8 mouse cellular contexts compared by ENCODE assay signal in the genomic region with DNA sequence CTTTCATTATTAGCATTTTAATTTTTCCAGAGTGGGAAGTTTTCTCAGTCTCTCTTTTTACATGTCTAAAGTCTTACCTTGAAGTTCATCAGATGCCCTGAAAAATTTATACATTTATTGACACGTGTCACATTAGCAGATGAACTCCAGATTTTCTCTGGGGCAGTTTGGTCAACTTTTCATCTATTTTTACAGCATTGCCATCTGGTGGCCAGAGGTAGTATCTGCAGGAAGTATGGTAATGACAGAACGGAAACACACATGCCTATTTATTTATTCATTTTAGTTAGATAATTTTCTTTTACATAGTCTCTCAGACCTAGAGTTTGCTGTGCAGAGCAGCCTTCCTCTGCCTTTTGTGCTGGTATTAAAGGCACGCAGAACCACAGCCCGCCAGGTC. TPM values are rescaled to one million over a fixed set of nuclear protein-coding genes. Genes with fewer than 3 reads are reported as not detected.
DNase-seq lines count a peak whose midpoint lies in the region; ATAC-seq and TF ChIP-seq lines count a peak whose summit lies in the region.

No protein-coding gene starts in this region.

- H3K9ac ChIP-seq in heart, adult 2 months (ENCODE audit: low read depth, low read length): no peak overlapping the region
- no peak overlapping the region for H3K9ac ChIP-seq in forebrain, embryonic 15.5 days (replicated peaks)

- no peaks in the 10 kb centered on the region for H3K27me3 ChIP-seq in heart, adult 2 months (ENCODE audit: control insufficient read depth, insufficient read depth, low read length)
- H3K27me3 ChIP-seq in embryonic facial prominence, embryonic 10.5 days (replicated peaks; ENCODE audit: low read depth, poor library complexity, severe bottlenecking): no peaks in the 10 kb centered on the region
- H3K27me3 ChIP-seq in forebrain, embryonic 15.5 days: no peaks in the 10 kb centered on the region

- intact Hi-C loops in heart, adult 2 months (cut with DNase I): loop anchor here (1.0 to 5.0 kb wide), 3 partner anchors 53 to 200 kb away; no protein-coding TSS in a partner anchor
- intact Hi-C loops in heart, postnatal 25 days (cut with DNase I): loop anchor here (1.0 to 5.0 kb wide), 3 partner anchors 55 to 200 kb away; no protein-coding TSS in a partner anchor

- WGBS in heart, adult 2 months: 30% methylated on average over 4 of the region's 4 CpGs
- 39% methylated on average over 4 of the region's 4 CpGs for WGBS in embryonic facial prominence, embryonic 10.5 days
- WGBS in forebrain, embryonic 15.5 days: 33% methylated on average over 4 of the region's 4 CpGs

- no peak for TF ChIP-seq EP300 in heart, adult 2 months (IDR thresholded peaks at IDR 0.05; ENCODE audit: insufficient read depth, low read depth, low read length)

- peaks cover 5% of the 10 kb centered on the region for H3K9me3 ChIP-seq in embryonic facial prominence, embryonic 10.5 days
- H3K9me3 ChIP-seq in forebrain, embryonic 15.5 days: no peaks in the 10 kb centered on the region

- ATAC-seq in forebrain, embryonic 15.5 days (replicated peaks): no peak

- no peak for TF ChIP-seq POLR2A in heart, adult 2 months (IDR thresholded peaks at IDR 0.05; ENCODE audit: insufficient read depth, low read depth, low read length)

- DNase-seq in heart, adult 2 months: peak in 1 of 2 experiments; percentile 8
- no peak for DNase-seq in heart, postnatal 25 days (ENCODE audit: low spot score)
- DNase-seq in urinary bladder, postnatal 14 days (ENCODE audit: low spot score): peak; percentile 14
- no peak for DNase-seq in urinary bladder, adult 2 months (ENCODE audit: low spot score)
- peak; percentile 18 for DNase-seq in embryonic facial prominence, embryonic 10.5 days (ENCODE audit: low spot score)
- peak; percentile 24 for DNase-seq in lung, postnatal 14 days
- no peak for DNase-seq in urinary bladder, postnatal 25 days (ENCODE audit: low spot score)

- no peaks in the 10 kb centered on the region for H3K79me2 ChIP-seq in heart, adult 2 months (replicated peaks; ENCODE audit: control insufficient read depth, insufficient read depth, low read length)

- no peak overlapping the region for H3K27ac ChIP-seq in heart, adult 2 months
- no peak overlapping the region for H3K27ac ChIP-seq in embryonic facial prominence, embryonic 10.5 days (replicated peaks)
- no peak overlapping the region for H3K27ac ChIP-seq in forebrain, embryonic 15.5 days (replicated peaks)

- no peaks in the 10 kb centered on the region; the same call in 1 of the 2 replicates for H3K4me1 ChIP-seq in heart, adult 2 months (ENCODE audit: control insufficient read depth, insufficient read depth, low read length)
- H3K4me1 ChIP-seq in embryonic facial prominence, embryonic 10.5 days: no peaks in the 10 kb centered on the region
- H3K4me1 ChIP-seq in forebrain, embryonic 15.5 days: no peaks in the 10 kb centered on the region

- TF ChIP-seq CTCF in heart, adult 2 months (IDR thresholded peaks at IDR 0.05): peak; percentile 90

- H3K4me3 ChIP-seq in heart, adult 2 months: no peak overlapping the region
- H3K4me3 ChIP-seq in embryonic facial prominence, embryonic 10.5 days: no peak overlapping the region
- no peak overlapping the region for H3K4me3 ChIP-seq in forebrain, embryonic 15.5 days

- H3K4me2 ChIP-seq in forebrain, embryonic 15.5 days (replicated peaks): no peak overlapping the region

- no peaks in the 10 kb centered on the region for H3K36me3 ChIP-seq in heart, adult 2 months (ENCODE audit: control insufficient read depth, insufficient read depth, low read length)
- no peaks in the 10 kb centered on the region for H3K36me3 ChIP-seq in embryonic facial prominence, embryonic 10.5 days (replicated peaks)
- H3K36me3 ChIP-seq in forebrain, embryonic 15.5 days: no peaks in the 10 kb centered on the region

RNA-seq across cellular contexts. Expression of gene Rasd2, which starts 58.4 kb away (rescaled TPM):
- total RNA-seq in heart, adult 2 months (2021): 1 to 10 TPM; 3.7 to 5.6 TPM
- polyA plus RNA-seq in heart, adult 2 months (2012; rRNA removed): 2.8 and 2.9 TPM in 2 replicates
- total RNA-seq in heart, postnatal 25 days (2021): 1 to 10 TPM; 3.1 to 3.8 TPM
- 6.9 and 13.6 TPM in 2 replicates for polyA plus RNA-seq in urinary bladder, adult 2 months (2012; rRNA removed)
- 0.06 and 0.51 TPM in 2 replicates for polyA plus RNA-seq in embryonic facial prominence, embryonic 10.5 days (2016; fragmentation: Nextera tagmentation; extraction: Ambion mirVana)
- polyA plus RNA-seq in forebrain, embryonic 15.5 days (2015; fragmentation: Nextera tagmentation; extraction: Ambion mirVana): 0.80 and 1.4 TPM in 2 replicates

Comparison
In these comparisons a context has a peak if more than half of its experiments do, and no peak if none do; other contexts are left out.
1. DNase-seq: peak in urinary bladder, postnatal 14 days (single experiment), embryonic facial prominence, embryonic 10.5 days (single experiment) and lung, postnatal 14 days (single experiment); none in heart, postnatal 25 days (single experiment), urinary bladder, adult 2 months (single experiment) and urinary bladder, postnatal 25 days (single experiment).